Mouse (Mus musculus) embryonic facial prominence, embryonic 11.5 days (tissue): ENCODE measurements at regions not wholly inside any gene's neighbourhood (a gene's known extent, or its start where the extent isn't known, plus 50 kb on each side); places are given as distances from the start of the nearest gene placed in this dataset.

Experiments used
- ATAC-seq: fragments of 200-750 bp; cut with Nextera tagmentation; replicated peaks from 2 replicates; pipeline ENCODE4 v1.8.0; 2017; ENCODE audit warnings: low read depth; ENCODE audit not compliant: insufficient number of reproducible peaks, low FRiP score, low TSS enrichment
- DNase-seq: peaks from one replicate; pipeline ENCODE4 v3.0.0-alpha.2; 2015; ENCODE audit warnings: low spot score
- H3K27ac ChIP-seq: fragments of 300-500 bp; sonication (generic); replicated peaks from 2 replicates; pipeline ENCODE4 v1.5.1; 2014; ENCODE audit warnings: mild to moderate bottlenecking, low read depth, low read length, control low read depth
- H3K27me3 ChIP-seq: fragments of 300-500 bp; sonication (generic); 2 replicates; pipeline ENCODE4 v1.6.1; 2014; ENCODE audit warnings: mild to moderate bottlenecking, low read length, moderate library complexity, mixed read lengths; ENCODE audit not compliant: control insufficient read depth, insufficient read depth
- H3K36me3 ChIP-seq: fragments of 300-500 bp; sonication (generic); replicated peaks from 2 replicates; pipeline ENCODE4 v1.6.1; 2014; ENCODE audit warnings: low read depth, mild to moderate bottlenecking, low read length, moderate library complexity, mixed read lengths; ENCODE audit not compliant: control insufficient read depth, insufficient read depth
- H3K4me1 ChIP-seq: fragments of 300-500 bp; sonication (generic); 2 replicates; pipeline ENCODE4 v1.6.1; 2014; ENCODE audit warnings: low read length, mixed read lengths; ENCODE audit not compliant: control insufficient read depth, insufficient read depth
- H3K4me2 ChIP-seq: fragments of 300-500 bp; sonication (generic); 2 replicates; pipeline ENCODE4 v1.6.1; 2014; ENCODE audit warnings: low read depth, mild to moderate bottlenecking, control low read depth, low read length, moderate library complexity
- H3K4me3 ChIP-seq: fragments of 300-500 bp; sonication (generic); 2 replicates; pipeline ENCODE4 v1.5.1; 2014; ENCODE audit warnings: low read depth, low read length, control low read depth
- H3K9ac ChIP-seq: fragments of 300-500 bp; sonication (generic); replicated peaks from 2 replicates; pipeline ENCODE4 v1.6.1; 2014; ENCODE audit warnings: mild to moderate bottlenecking, control low read depth, low read length
- H3K9me3 ChIP-seq: fragments of 300-500 bp; sonication (generic); replicated peaks from 2 replicates; pipeline ENCODE4 v1.6.1; 2016; ENCODE audit warnings: mild to moderate bottlenecking, low read length, inconsistent platforms, mixed read lengths; ENCODE audit not compliant: control insufficient read depth
- WGBS: fragments of 180-500 bp; shearing (Covaris S2); extraction: QIAGEN DNeasy Blood & Tissue Kit; methylation state at CpG from one replicate; pipeline ENCODE4 v1.1.7; 2014; 5-methylcytosine and 5-hydroxymethylcytosine counted together

- Histone ChIP-seq H3K4me3 (peak overlapping the region; percentile 79), H3K27ac (peak overlapping the region; percentile 98), H3K9me3 (no peaks in the 10 kb centered on the region), H3K4me1 (no peaks in the 10 kb centered on the region), H3K9ac (peak overlapping the region; percentile 98), H3K36me3 (no peaks in the 10 kb centered on the region), H3K27me3 (no peaks in the 10 kb centered on the region), H3K4me2 (peak overlapping the region; percentile 36)
- DNase-seq (peak; percentile 91), ATAC-seq (peak; percentile 79)
- 25% methylated on average over 13 of the region's 13 CpGs for WGBS
Observed at GRCm38 (mm10) chr9:41579107-41580014, 417.9 kb upstream of the Ubash3b start.

- no peaks in the 10 kb centered on the region for H3K27me3 ChIP-seq
- no peak overlapping the region for H3K27ac ChIP-seq
- no peak overlapping the region for H3K4me2 ChIP-seq
- H3K9me3 ChIP-seq = no peaks in the 10 kb centered on the region
- no peak for ATAC-seq
- no peak overlapping the region for H3K4me3 ChIP-seq
- no peak for DNase-seq
- no peak overlapping the region for H3K9ac ChIP-seq
- no peaks in the 10 kb centered on the region for H3K4me1 ChIP-seq
- WGBS = 58% methylated on average over 14 of the region's 14 CpGs
- H3K36me3 ChIP-seq = no peaks in the 10 kb centered on the region
Observed at GRCm38 (mm10) chr9:41578221-41579106, 417.0 kb upstream of the Ubash3b start.

- WGBS = 63% methylated on average over 1 of the region's 1 CpGs
- no peak overlapping the region for H3K27ac ChIP-seq
Observed at GRCm38 (mm10) chr9:41577760-41578159, 416.3 kb upstream of the Ubash3b start.

DNA sequence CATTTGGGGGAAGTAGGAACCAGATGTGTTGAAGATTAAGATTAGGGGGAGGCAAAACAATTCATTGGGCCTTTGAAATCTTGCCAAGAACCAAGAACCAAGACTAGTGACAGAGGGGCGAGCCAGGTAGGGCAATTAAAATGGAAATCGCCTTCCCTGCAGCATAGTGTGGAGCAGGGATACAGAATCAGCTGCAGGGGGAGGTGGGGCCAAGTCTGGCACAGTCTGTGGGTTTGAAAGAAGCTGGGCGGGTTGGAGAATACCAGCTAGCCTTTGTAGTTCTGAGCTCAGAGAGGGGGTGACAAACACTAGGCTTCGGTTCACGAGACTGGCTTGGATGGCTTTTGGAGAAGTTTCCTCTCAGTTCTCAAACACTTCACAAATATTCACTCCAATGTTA lies 414.3 kb upstream of the Ubash3b start:
- ATAC-seq = no peak
- H3K4me1 ChIP-seq = no peaks in the 10 kb centered on the region
- H3K27ac ChIP-seq = no peak overlapping the region
- H3K9me3 ChIP-seq = no peaks in the 10 kb centered on the region
- no peak overlapping the region; the same call in 1 of the 2 replicates for H3K9ac ChIP-seq
- no peaks in the 10 kb centered on the region for H3K27me3 ChIP-seq
- no peak overlapping the region for H3K4me2 ChIP-seq
- H3K36me3 ChIP-seq = no peaks in the 10 kb centered on the region
- H3K4me3 ChIP-seq = no peak overlapping the region
- DNase-seq = no peak
- 41% methylated on average over 5 of the region's 5 CpGs for WGBS

More at GRCm38 (mm10) chr9:41577760-41578159, 416.3 kb upstream of the Ubash3b start:
- Histone ChIP-seq H3K36me3 (no peaks in the 10 kb centered on the region), H3K9ac (no peak overlapping the region), H3K4me1 (no peaks in the 10 kb centered on the region), H3K9me3 (no peaks in the 10 kb centered on the region), H3K27me3 (no peaks in the 10 kb centered on the region), H3K4me2 (no peak overlapping the region), H3K4me3 (no peak overlapping the region)
- ATAC-seq (no peak), DNase-seq (no peak)

GRCm38 (mm10) chr9:41570262-41570661 lies 408.8 kb upstream of the Ubash3b start:
- ATAC-seq (no peak), DNase-seq (no peak)
- H3K4me1 ChIP-seq = no peaks in the 10 kb centered on the region
- WGBS = 93% methylated on average over 4 of the region's 4 CpGs
- H3K4me2 ChIP-seq = no peak overlapping the region
- H3K9ac ChIP-seq = no peak overlapping the region
- H3K4me3 ChIP-seq = no peak overlapping the region
- H3K36me3 ChIP-seq = no peaks in the 10 kb centered on the region
- H3K27me3 ChIP-seq = no peaks in the 10 kb centered on the region
- H3K9me3 ChIP-seq = no peaks in the 10 kb centered on the region
- H3K27ac ChIP-seq = no peak overlapping the region

GRCm38 (mm10) chr9:41566496-41566895 lies 405.0 kb upstream of the Ubash3b start:
- DNase-seq = no peak
- H3K36me3 ChIP-seq = no peaks in the 10 kb centered on the region
- no peaks in the 10 kb centered on the region for H3K4me1 ChIP-seq
- no peak overlapping the region for H3K9ac ChIP-seq
- no peaks in the 10 kb centered on the region for H3K9me3 ChIP-seq
- no peak overlapping the region for H3K4me2 ChIP-seq
- WGBS = 84% methylated on average over 5 of the region's 5 CpGs
- no peak for ATAC-seq
- H3K4me3 ChIP-seq = no peak overlapping the region
- no peak overlapping the region for H3K27ac ChIP-seq
- H3K27me3 ChIP-seq = no peaks in the 10 kb centered on the region

- H3K4me2 ChIP-seq = no peak overlapping the region
- H3K36me3 ChIP-seq = no peaks in the 10 kb centered on the region
- DNase-seq (no peak), ATAC-seq (no peak)
- no peaks in the 10 kb centered on the region for H3K4me1 ChIP-seq
- H3K9ac ChIP-seq = no peak overlapping the region
- H3K27ac ChIP-seq = no peak overlapping the region
- H3K9me3 ChIP-seq = no peaks in the 10 kb centered on the region
- H3K4me3 ChIP-seq = no peak overlapping the region
- 80% methylated on average over 7 of the region's 7 CpGs for WGBS
- no peaks in the 10 kb centered on the region for H3K27me3 ChIP-seq
Observed at GRCm38 (mm10) chr9:41565784-41566183, 404.3 kb upstream of the Ubash3b start.

- Histone ChIP-seq H3K4me1 (no peaks in the 10 kb centered on the region), H3K4me2 (no peak overlapping the region), H3K27me3 (no peaks in the 10 kb centered on the region), H3K27ac (no peak overlapping the region), H3K9ac (no peak overlapping the region), H3K9me3 (no peaks in the 10 kb centered on the region), H3K4me3 (no peak overlapping the region), H3K36me3 (no peaks in the 10 kb centered on the region)
- ATAC-seq (no peak), DNase-seq (no peak)
- WGBS = 85% methylated on average over 2 of the region's 2 CpGs
Observed at GRCm38 (mm10) chr9:41563376-41563775, 401.9 kb upstream of the Ubash3b start.
